Mouse (Mus musculus) cerebellum, postnatal 4 days (tissue): ENCODE measurements around the gene Itgae.

Source experiments
- DNase-seq, 2 experiments: peaks; one replicate each; pipeline ENCODE4 v3.0.0; 2022; ENCODE audit warnings: low spot score in 2 of 2, mixed read lengths in 1 of 2

The Itgae gene

DNA sequence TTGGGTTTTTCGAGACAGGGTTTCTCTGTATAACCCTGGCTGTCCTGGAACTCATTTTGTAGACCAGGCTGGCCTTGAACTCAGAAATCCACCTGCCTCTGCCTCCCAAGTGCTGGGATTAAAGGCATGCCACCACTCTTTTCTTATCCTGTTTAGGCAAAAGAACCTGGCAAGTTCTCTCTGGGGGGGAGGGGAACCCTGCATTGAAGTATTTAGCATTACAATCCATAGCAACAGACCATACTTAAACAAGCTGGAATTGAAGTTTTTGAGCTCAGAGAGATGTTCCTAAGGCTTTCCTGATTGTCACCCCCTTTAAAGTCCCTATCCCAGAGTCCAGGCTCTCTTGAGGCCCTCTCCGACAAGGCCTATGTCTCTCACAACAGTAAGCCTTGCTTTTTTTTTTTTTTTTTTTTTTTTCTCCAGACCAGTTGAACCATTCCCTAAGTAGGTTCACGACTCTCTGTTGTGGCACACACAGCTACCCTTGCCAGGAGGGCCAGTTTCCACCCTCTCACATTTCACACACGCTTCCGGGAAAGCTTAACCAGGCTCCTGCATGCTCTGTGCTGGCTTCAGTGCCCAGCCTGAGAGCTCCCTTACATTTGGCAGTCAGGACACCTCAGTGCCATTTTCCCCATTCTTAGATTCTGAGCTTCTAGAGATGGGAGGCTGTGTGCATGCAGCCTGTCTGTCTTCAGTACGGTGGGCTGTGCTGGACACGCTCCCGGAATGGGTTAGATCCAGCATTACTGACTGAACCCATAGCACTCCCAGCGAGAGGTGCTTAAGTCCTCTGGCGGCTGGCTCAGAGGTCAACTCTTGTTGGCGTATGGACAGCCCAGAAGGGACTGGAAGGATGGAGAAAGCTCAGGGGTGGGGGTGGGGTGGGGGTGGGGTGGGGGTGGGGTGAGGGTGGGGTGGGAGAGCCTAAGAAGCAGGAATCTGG, 55.9 kb downstream of the Itgae start:
- no peak for DNase-seq

DNA sequence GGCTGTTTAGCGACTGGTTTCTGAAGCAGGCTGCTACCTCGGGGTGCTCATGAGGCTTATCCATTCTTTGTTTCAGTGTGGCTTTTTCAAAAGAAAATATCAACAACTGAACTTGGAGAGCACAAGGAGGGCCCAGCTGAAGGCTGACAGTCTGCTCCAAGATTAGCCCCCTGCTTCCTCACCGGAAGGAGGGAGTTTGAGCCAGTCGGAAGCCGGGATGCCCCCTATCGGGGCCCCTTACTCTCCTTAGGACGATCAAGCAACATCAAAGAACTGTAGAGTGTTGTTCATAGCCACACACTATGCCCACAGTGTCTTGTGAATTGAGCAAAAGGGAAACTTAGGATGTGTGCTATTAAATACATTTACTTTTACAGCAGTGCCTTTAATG, 56.6 kb downstream of the Itgae start:
- DNase-seq: no peak

DNA sequence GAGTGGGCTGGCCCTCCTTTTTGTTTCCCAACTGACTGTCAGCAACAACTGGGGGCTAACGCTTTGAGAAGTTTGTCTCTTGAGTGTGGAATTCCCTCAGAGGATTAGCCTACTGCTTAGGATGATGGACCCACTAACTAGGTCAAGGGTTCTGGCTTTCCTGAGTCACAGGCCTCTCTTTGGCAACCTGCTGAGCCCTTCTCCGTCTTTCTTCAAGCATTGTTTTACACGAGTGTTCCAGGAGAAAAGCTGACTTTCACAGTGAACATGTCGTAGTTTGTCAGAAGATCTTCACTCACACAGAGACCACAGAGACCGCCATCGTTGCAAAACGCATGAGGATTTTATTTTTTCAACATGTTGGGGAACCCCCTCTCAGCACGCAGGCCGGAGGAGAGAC, 57.8 kb downstream of the Itgae start:
- DNase-seq: no peak

DNA sequence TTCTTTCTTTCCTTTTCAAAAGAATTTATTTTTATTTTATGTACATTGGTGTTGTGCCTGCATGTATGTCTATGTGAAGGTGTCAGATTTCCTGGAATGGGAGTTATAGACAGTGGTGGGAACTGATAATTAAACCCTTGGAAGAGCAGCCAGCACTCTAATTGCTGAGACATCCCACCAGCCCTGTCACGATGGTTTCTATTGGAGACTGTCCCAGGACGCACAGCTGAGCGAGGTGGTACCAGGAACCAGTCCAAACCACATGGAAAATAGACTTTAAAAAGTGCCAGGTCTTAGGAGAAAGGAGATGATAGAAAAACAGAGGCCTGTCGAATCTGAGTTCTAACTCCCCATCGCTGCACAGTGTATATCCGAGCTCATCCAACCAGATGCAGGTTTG, 64.7 kb downstream of the Itgae start:
- DNase-seq: no peak

DNA sequence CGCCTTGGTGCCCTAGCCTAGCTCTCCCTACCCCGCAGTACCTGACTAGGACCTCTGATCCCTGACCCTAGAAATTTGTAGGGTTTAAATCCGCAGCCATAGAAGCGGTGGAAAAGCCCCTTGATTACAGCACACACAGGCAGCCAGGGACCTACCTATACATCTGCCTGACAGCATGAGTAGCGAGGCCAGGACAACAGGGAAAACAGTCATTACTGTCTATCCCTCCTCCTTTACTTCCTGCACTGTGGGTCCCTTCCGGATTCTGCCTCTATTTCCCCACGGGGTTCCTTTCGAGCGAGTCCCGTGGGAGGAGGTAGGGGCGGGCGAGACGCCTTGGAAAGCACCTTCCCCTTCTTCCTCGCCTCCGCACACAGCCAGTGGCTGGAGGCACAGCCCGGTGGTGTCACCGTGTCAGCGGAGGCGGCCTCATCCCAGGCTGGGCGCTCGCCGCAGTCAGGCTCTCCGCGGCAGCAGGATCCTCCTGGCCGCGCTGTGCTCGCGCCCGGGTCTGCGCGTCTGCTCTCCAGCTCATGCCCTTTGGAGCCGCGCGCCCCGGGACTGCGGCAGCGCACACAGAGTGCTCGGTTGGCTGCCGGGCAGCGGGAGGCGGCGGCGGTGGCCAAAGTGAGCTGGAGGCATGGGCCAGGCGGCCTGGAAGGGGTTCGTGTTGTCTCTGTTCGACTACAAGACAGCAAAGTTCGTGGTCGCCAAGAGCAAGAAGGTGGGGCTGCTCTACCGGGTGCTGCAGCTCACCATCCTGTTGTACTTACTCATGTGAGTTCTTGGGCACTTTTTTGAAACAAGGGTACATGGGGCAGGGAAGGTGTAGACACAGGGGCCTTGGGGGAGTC, 69.8 kb downstream of the Itgae start, which contains the start of gene P2rx5:
Gene P2rx5 (plus strand): TSS at position 465 of the 854 bp plus-strand sequence.
- peak in 1 of 2 experiments; percentile 23 for DNase-seq

DNA sequence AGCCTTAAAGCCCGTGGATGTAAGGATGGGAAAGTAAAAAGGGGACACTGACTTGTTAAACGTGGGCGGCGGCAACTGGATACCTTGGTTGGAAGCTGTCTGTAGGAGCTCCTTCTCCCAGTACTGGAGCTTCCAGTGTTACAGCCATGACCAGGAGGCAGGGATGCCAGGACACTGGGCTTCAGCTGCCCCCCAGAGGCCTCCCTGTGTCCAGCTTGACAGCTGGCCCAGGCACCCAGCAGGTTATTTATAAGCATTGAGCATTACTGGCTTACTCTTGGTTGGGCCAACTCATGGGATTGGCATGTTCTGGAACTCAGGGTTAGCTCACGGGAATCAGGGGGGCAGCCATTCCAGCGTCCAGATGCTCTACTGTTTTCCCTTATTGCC, 70.4 kb downstream of the Itgae start:
- DNase-seq: no peak

DNA sequence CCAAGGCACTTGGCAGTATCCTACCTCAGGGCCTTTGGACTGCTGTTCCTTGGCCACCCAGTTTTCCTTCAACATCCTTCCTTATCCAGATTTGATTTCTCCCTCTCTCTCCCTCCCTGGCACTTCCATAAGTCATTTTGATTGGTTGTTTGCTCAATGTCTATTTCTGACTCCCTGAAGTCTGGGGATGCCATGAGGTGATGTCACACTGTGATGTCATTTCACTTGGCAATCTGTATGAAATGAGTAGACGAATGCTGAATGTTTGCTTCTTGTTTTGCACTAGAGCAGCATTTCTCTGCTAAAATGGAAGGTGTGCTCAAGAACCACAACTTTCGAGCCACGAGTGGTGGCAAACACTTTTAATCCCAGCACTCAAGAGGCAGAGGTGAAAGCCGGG, 71.2 kb downstream of the Itgae start:
- no peak for DNase-seq

DNA sequence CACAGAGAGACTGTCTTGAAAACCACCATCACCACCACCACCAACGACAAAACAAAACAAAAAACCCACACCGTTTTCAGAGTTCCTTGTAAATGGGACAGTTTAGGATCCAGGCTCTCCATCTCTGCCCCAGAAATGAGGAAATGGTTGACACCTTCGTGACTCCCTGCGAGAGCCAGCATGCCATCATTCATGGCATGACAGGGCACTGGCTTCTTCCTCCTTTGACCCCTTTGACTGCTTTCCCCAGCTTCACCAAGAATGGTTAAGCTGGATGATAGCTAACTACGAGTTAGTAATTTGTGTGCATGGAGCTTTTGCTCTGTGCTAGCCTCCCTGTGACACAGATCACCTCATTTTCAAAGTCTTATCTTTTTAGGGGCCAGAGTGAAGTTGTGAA, 71.9 kb downstream of the Itgae start:
- DNase-seq: no peak

DNA sequence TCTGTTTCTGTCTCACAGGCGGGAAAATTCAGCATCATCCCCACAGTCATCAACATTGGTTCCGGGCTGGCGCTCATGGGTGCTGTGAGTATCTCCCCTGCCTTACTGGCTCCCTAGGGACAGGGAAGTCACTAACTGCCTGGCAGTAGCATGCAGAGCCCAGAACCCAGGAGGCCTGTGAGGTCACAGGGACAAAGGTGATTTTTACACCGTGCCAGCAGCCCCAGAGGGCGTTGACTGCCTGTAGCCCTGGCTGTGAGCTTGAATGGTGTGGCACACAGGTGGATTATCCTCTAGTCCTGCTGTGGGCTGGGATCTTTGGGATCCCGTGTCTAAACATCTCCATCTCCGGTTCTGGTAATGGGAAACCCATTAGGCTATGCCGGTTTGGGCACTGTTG, 77.7 kb downstream of the Itgae start:
- DNase-seq: no peak

DNA sequence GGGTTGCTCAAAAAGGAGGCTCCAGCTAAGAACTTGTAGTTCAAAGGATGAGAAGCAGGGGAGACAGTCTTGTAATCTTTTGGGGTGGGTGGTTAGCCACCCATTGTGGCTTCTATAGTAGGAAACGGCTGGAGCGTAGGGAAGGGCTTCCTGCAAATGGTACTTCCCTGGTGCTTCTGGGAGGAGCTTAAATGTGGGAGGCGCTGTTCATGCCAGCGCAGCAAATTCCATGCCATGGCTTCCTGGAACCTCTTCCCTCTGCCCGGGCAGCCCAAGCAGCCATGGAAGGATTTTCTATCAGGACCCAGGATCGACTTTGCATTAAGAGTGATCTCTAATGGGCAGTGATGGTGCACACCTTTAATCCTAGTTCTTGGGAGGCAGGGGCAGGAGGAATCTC, 78.2 kb downstream of the Itgae start:
- DNase-seq: no peak

DNA sequence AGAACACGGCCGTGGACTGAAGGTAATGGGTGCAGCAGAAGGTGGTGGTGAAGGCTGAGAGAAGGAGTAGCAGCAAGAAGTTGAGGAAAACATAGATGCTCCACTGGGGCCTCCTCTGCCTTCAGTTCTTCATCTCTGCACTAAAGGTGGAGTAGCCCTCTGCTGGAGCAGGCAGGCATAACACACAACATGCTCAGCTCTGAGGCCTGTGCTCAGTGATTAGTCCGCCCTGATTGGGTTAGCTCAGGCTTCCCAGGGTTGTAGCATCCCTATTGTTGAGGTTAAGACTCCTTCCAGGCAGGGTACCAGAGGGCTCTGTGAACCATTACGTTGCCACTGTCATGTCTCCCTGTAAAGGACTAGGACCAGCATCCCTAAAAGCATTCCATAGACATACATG, 78.8 kb downstream of the Itgae start:
- peak in 1 of 2 experiments; percentile 60 for DNase-seq

DNA sequence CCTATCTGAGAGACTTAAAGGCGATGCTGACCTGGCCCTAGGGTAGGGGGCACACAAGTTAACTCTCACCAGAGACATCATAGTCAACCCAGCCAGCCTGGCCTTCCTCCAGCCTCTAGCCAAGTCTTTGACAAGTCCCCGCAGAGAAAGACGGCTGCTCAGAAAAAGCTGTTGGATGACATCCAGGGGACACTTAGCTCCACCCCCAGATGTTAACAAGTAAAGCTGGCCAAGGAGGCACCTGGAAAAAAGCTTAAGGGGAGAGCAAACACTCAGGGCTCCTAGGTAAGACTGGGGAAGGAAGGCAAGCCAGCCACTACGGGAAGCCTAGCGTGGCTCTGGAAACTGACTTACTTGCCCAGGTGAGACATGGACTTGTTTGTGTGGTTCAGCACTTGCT, 81.8 kb downstream of the Itgae start:
- DNase-seq: no peak

DNA sequence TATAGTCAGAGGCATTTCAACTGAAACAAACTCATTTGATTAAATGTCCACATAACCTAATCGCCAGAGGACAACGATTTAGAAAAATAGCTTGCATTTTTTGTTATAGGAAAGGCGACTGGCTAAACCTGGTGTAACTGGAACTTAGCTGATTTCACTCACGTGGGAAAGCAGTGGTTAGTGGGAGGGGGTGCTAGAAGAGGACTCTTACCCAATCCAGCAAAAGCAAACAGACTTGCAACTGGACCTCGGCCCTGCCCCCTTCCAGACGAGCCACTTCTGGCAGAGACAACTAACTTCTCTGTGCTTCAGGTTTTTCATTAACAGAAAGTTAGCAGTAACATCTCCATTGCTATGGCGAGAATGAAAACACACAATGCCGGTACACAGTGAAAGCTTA, 85.2 kb downstream of the Itgae start:
- DNase-seq: no peak

DNA sequence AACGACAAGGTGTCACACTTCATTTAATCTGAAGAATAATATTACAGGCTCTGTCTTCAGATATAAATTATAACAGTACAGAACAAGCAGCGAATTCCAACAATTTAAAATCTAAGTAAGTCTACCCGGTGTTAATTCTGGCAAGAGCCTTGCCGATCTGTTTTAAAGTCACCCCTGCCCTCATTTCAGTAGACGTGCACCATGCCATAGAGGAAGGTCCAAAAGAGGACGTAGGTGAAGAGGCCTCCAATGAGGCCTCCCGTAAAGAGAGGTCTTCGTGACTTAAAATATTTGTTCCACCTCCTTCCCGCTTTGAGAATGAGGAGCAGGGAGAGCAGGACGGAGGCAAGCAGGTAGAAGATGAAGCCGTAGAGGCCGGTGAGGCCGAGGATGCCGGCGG, 85.8 kb downstream of the Itgae start:
- DNase-seq: no peak

DNA sequence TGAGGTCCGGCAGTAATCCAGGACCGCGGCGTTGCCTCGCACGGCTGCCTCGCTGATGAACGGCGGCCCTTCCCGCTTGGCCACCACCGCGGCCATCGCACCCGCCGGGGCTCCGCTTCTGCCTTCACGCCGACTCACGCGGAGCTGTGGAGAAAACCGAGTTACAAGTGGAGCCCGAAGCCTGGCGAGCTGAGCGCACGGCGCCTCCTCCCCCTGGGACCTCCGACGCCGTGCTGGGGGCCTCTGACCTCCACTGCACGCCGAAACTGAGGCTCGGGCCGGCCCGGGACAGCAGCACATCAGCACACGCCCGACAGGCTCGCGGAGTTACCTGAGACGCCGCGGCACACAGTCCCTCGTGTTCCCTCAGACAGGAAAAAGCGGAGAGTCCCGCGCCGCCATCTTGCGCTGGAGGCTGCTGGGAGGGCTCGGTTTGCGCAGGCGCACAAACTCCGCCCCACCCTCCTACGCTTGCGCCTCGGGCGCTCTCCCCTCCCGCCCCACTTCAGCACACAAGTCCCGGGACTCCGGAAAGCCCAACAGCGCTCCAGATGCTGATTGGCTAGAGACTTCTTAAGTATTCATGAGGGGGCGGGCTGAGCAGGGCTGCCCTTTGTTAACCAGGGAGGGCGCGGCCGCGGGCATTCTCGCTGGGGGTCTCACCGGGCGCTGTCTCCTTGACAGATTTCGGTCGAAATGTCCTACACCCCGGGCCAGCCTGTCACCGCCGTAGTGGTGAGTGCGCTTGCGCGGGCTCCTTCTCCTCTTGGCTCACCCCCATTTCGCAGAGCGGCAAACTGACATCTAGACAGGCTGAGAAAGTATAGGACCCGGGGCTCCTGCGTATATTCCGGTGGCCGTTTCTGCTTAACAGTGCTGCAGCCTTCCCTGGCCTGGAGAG, 86.5 kb downstream of the Itgae start, which contains the start of the genes Emc6 and Tax1bp3:
Gene Emc6 (minus strand): TSS at position 430 of the 901 bp plus-strand sequence.
Gene Tax1bp3 (plus strand): TSS at position 476 of the 901 bp plus-strand sequence.
- DNase-seq: peak; percentile 92 to 94

DNA sequence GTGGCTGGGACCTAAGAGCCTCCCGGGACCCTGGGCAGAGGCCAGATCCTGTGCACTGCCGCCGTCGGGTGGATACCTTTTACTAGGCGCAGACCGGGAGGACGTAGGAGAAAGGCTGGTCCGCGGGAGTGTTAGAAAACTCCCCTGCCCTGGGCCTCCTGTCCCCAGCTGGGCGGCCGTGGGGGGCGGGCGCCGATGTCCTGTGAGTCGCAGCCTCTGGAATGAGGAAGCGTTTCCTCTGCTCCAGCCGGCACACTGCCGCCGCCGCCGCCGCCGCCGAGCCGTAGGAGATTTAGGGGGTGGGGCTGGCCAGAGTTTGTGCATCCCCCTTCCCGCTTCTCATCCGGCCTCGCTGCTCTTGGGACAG, 87.1 kb downstream of the Itgae start:
- DNase-seq: peak; percentile 33 to 49

DNA sequence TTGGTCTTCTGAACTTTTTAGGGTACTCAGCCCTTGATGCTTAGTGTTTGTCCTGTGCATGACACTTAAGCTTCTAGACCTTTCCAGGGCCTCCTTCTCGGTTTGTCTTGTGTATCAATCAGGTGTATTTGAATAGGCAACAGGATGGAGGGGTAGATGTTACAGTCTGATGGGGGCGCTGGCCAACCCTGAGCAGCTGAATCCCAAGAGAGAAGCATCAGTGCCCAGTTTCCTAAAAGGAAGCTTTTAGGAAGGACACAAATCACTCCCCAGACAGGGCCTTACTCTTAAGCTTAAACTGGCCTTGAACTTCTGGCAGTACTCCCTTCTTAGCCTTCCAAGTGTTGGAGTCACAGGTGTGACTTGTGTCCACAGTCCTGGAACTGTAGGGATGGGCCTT, 87.5 kb downstream of the Itgae start:
- DNase-seq: no peak

DNA sequence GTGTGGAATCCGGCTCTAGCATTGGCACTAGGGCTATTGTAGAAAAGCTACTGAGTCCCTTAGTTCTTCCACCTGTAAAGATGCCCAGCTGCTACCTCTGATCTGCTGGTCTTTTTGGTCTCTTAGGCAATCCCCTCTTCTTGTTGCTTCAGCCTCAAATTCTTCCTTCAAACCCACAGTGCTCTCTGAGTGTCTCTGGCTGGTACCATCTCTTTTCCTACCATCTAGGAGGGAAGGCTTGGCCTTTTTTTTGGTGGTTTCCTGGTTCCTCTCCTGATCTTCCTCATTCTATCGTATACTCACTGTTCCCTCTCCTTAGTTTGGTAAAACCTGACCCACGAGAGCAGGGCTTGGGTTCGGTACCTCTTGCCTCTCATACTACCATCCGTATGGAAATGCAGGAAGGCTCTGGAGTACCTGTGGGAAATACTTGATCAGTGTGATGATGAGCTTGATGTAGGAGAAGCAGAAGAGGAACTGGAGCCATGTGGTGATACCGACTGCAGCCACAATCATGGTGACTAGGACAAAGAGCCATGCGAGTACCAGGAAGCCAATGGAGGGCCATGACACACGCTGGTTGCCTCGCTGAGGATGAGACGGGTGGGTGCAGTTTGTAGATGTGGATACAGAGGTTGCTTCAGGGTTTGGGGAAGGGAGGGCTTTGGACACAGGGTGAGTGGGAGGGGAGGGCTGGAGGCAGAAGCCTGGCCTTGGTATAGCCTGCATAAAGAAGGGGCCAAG, 95.7 kb downstream of the Itgae start:
- no peak for DNase-seq

DNA sequence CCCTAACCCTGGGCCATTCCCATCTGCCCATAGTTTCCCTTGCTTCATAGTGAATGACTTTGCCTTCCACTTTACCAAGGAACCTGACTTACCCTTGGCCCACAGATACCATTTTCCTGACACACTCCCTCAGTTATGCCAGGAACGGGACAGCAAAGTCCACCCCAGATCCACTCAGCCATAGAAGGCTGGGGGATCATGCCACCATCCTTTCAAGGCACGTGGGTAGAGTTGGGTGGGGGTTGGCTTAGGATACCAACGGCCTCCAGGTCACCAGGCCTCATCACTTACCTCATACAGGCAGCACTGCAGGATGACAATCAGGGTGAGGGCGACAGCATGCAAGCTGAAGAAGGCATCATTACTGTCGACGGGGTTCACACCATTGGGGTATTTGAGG, 96.8 kb downstream of the Itgae start:
- no peak for DNase-seq

DNA sequence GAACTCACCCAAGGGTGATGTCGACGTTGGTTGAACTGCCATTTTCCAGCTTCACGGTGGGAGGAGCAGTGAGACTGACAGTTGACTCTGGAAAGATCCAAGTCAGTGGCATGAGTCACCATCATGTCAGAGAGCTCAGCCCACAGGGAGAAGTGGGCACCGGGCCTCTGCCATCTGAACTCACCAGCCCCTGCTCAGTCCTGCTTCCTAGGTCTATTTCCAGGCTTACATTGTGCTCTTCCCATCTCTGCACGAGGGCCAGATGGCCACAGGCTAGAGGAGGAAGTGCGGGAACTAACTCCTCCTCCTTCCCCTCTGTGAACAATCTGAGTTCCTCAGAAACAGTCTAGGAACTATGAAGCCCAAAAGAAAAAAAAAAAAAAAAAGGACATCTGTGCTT, 102.7 kb downstream of the Itgae start:
- DNase-seq: no peak

DNA sequence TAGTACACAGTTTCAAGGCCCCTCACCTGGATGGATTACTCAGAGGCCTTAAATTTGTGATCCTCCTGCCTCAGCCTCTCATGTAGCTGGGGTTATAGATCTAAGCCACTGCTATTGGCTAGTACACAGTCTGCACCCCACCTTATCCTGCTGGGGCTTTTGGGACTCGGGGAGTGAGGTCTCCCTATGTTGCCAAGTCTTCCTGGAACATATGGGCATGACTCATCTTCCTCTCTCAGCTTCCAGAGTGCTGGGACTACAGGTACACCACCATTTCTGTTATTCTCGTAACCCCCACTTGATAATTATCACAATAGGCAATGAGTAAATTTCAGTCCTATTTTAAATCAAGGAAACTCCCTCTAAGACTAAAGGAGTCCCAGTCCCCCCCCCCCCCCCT, 104.1 kb downstream of the Itgae start:
- DNase-seq: no peak
